Mouse (Mus musculus): ENCODE data around the gene Ddi1. TPM values are rescaled to one million over a fixed set of nuclear protein-coding genes. Genes with fewer than 3 reads are reported as not detected.
A peak's percentile ranks its signal among the peaks of the same experiment; 100 is the strongest.

The Ddi1 gene
- 0.02 and 0.06 TPM in 2 replicates for polyA plus RNA-seq (2016; fragmentation: Nextera tagmentation; extraction: Ambion mirVana)

DNA sequence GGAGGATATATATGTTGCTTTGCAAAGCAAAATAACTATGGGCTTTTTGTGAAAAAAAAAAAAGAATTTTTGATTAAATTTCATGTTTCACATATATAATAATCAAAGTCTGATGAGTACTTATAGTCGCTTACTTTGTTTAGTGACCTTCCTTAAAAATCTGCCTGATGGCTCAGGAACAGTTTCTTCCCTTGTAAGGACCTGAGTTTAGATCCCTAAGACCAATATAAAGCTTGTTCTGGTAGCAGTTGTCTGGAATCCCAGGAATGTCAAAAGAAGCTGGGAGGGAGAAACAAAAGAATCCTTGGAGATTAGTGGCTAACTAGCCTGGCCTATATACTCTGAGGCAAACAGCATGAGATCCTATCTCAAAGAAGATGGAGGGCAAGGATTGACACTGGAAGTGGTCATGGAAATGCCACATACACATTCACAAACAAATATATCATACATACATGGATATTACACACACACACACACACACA, at the start of gene Ddi1:
Gene Ddi1 (minus strand): TSS at position 51 of the 485 bp plus-strand sequence.
- no peak for DNase-seq (ENCODE audit: extremely low spot score, low spot score)
- no peaks in the 10 kb centered on the region for H3K9me3 ChIP-seq
- H3K4me1 ChIP-seq = peaks cover 10% of the 10 kb centered on the region
- H3K27ac ChIP-seq = no peak within 1 kb of the TSS
- H3K4me3 ChIP-seq = no peak within 1 kb of the TSS
- H3K27me3 ChIP-seq (ENCODE audit: poor library complexity, severe bottlenecking) = no peaks in the 10 kb centered on the region
- H3K36me3 ChIP-seq (replicated peaks) = no peaks in the 10 kb centered on the region
- 51% methylated on average over 1 of the region's 1 CpGs for WGBS

GRCm38 (mm10) chr9:6317114-6317513, 47.5 kb upstream of the Ddi1 start:
- Histone ChIP-seq H3K4me1 (no peaks in the 10 kb centered on the region), H3K9me3 (no peaks in the 10 kb centered on the region), H3K27ac (no peak overlapping the region), H3K4me3 (no peak overlapping the region), H3K36me3 (replicated peaks) (no peaks in the 10 kb centered on the region), H3K27me3 (ENCODE audit: poor library complexity, severe bottlenecking) (no peaks in the 10 kb centered on the region)
- 93% methylated on average over 1 of the region's 1 CpGs for WGBS
- no peak for DNase-seq (ENCODE audit: extremely low spot score, low spot score)

- H3K4me1 ChIP-seq = no peaks in the 10 kb centered on the region
- no peak overlapping the region for H3K4me3 ChIP-seq
- no peak for DNase-seq (ENCODE audit: extremely low spot score, low spot score)
- WGBS = 87% methylated on average over 3 of the region's 3 CpGs
- no peaks in the 10 kb centered on the region for H3K36me3 ChIP-seq (replicated peaks)
- no peaks in the 10 kb centered on the region for H3K9me3 ChIP-seq
- H3K27ac ChIP-seq = no peak overlapping the region
- H3K27me3 ChIP-seq (ENCODE audit: poor library complexity, severe bottlenecking) = no peaks in the 10 kb centered on the region
Measured at GRCm38 (mm10) chr9:6305847-6306246, 36.2 kb upstream of the Ddi1 start.

GRCm38 (mm10) chr9:6304590-6304989, 34.9 kb upstream of the Ddi1 start:
- no peak for DNase-seq (ENCODE audit: extremely low spot score, low spot score)
- no peaks in the 10 kb centered on the region for H3K4me1 ChIP-seq
- H3K9me3 ChIP-seq = no peaks in the 10 kb centered on the region
- H3K4me3 ChIP-seq = no peak overlapping the region
- H3K27me3 ChIP-seq (ENCODE audit: poor library complexity, severe bottlenecking) = no peaks in the 10 kb centered on the region
- no peaks in the 10 kb centered on the region for H3K36me3 ChIP-seq (replicated peaks)
- H3K27ac ChIP-seq = no peak overlapping the region
- 89% methylated on average over 3 of the region's 3 CpGs for WGBS

- H3K27ac ChIP-seq = no peak overlapping the region
- H3K4me3 ChIP-seq = no peak overlapping the region
- no peaks in the 10 kb centered on the region for H3K36me3 ChIP-seq (replicated peaks)
- H3K9me3 ChIP-seq = no peaks in the 10 kb centered on the region
- 82% methylated on average over 3 of the region's 3 CpGs for WGBS
- DNase-seq (ENCODE audit: extremely low spot score, low spot score) = no peak
- no peaks in the 10 kb centered on the region for H3K27me3 ChIP-seq (ENCODE audit: poor library complexity, severe bottlenecking)
- H3K4me1 ChIP-seq = peaks cover 10% of the 10 kb centered on the region
Measured at GRCm38 (mm10) chr9:6302050-6302449, 32.4 kb upstream of the Ddi1 start.

- H3K36me3 ChIP-seq (replicated peaks) = no peaks in the 10 kb centered on the region
- no peaks in the 10 kb centered on the region for H3K27me3 ChIP-seq (ENCODE audit: poor library complexity, severe bottlenecking)
- H3K4me1 ChIP-seq = peaks cover 15% of the 10 kb centered on the region
- no peak for DNase-seq (ENCODE audit: extremely low spot score, low spot score)
- no peaks in the 10 kb centered on the region for H3K9me3 ChIP-seq
- H3K4me3 ChIP-seq = no peak overlapping the region
- no peak overlapping the region for H3K27ac ChIP-seq
- 79% methylated on average over 2 of the region's 2 CpGs for WGBS
Measured at GRCm38 (mm10) chr9:6298547-6298946, 28.9 kb upstream of the Ddi1 start.

DNA sequence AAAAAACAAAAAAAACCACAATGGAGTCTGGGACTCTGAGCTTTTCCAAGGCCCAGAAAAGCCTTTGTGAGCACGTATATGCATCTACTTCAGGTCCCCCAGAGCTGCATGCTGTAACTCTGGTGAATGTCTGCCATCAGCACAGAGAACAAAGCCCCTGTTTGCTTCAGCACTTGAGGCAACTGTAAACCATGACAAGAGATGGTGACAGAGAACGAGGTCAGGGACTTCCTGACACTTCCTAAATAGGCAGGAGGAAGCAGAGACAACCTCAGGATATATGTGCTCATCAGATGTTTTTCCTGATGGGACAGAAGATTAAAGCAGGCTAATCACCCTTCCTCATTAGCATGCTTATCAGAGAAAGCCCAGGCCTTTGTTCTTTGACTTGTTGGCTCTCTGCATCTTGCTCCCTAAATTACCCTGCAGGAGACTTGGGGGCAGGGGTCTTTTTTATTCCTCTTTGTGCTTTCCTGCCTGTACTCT, 19.6 kb upstream of the Ddi1 start:
- DNase-seq (ENCODE audit: extremely low spot score, low spot score) = no peak
- WGBS = 7% methylated on average over 2 of the region's 2 CpGs
- Histone ChIP-seq H3K4me1 (peaks cover 21% of the 10 kb centered on the region), H3K9me3 (no peaks in the 10 kb centered on the region), H3K36me3 (replicated peaks) (no peaks in the 10 kb centered on the region), H3K27me3 (ENCODE audit: poor library complexity, severe bottlenecking) (no peaks in the 10 kb centered on the region), H3K4me3 (no peak overlapping the region), H3K27ac (peak overlapping the region; percentile 60; the same call in 1 of the 2 replicates)

DNA sequence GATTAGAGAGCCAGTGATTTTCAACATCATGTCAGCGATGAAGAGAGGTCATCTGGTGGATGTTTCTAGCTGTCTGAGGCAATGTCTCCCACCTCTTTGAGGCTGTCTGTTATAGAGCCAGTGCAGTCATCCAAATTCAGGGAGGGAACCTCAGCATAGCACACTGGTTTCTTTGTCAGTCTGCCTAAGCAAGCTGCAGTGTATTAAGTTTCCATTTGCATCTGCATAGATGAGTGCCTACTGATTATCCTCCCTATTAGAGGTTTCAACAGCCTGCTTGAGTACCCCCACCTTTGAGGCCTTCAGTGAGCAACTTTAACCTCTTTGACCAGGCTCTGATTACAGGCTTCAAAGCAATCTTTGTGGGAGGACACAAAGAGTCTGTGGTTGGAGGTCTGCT, 17.1 kb upstream of the Ddi1 start:
- no peaks in the 10 kb centered on the region for H3K36me3 ChIP-seq (replicated peaks)
- H3K27ac ChIP-seq = peak overlapping the region; percentile 35; the same call in 1 of the 2 replicates
- peaks cover 21% of the 10 kb centered on the region for H3K4me1 ChIP-seq
- H3K27me3 ChIP-seq (ENCODE audit: poor library complexity, severe bottlenecking) = no peaks in the 10 kb centered on the region
- no peaks in the 10 kb centered on the region for H3K9me3 ChIP-seq
- whole genome bisulfite sequencing = 37% methylated on average over 1 of the region's 1 CpGs
- DNase-seq (ENCODE audit: extremely low spot score, low spot score) = peak; percentile 21
- H3K4me3 ChIP-seq = no peak overlapping the region

GRCm38 (mm10) chr9:6277526-6277925, 7.9 kb upstream of the Ddi1 start:
- Histone ChIP-seq H3K27me3 (ENCODE audit: poor library complexity, severe bottlenecking) (no peaks in the 10 kb centered on the region), H3K27ac (no peak overlapping the region), H3K4me3 (no peak overlapping the region), H3K36me3 (replicated peaks) (no peaks in the 10 kb centered on the region), H3K4me1 (no peaks in the 10 kb centered on the region), H3K9me3 (no peaks in the 10 kb centered on the region)
- no peak for DNase-seq (ENCODE audit: extremely low spot score, low spot score)

- no peaks in the 10 kb centered on the region for H3K4me1 ChIP-seq
- H3K27ac ChIP-seq = no peak overlapping the region
- WGBS = 85% methylated on average over 1 of the region's 1 CpGs
- H3K9me3 ChIP-seq = no peaks in the 10 kb centered on the region
- no peaks in the 10 kb centered on the region for H3K27me3 ChIP-seq (ENCODE audit: poor library complexity, severe bottlenecking)
- no peak overlapping the region for H3K4me3 ChIP-seq
- no peaks in the 10 kb centered on the region for H3K36me3 ChIP-seq (replicated peaks)
- no peak for DNase-seq (ENCODE audit: extremely low spot score, low spot score)
Measured at GRCm38 (mm10) chr9:6276395-6276794, 6.7 kb upstream of the Ddi1 start.

GRCm38 (mm10) chr9:6264820-6265219, 4.8 kb downstream of the Ddi1 start:
- no peak for DNase-seq (ENCODE audit: extremely low spot score, low spot score)
- WGBS = 92% methylated on average over 2 of the region's 2 CpGs
- H3K27ac ChIP-seq = no peak overlapping the region
- no peaks in the 10 kb centered on the region for H3K27me3 ChIP-seq (ENCODE audit: poor library complexity, severe bottlenecking)
- H3K4me1 ChIP-seq = peaks cover 5% of the 10 kb centered on the region
- no peak overlapping the region for H3K4me3 ChIP-seq
- H3K36me3 ChIP-seq (replicated peaks) = no peaks in the 10 kb centered on the region
- H3K9me3 ChIP-seq = no peaks in the 10 kb centered on the region

DNA sequence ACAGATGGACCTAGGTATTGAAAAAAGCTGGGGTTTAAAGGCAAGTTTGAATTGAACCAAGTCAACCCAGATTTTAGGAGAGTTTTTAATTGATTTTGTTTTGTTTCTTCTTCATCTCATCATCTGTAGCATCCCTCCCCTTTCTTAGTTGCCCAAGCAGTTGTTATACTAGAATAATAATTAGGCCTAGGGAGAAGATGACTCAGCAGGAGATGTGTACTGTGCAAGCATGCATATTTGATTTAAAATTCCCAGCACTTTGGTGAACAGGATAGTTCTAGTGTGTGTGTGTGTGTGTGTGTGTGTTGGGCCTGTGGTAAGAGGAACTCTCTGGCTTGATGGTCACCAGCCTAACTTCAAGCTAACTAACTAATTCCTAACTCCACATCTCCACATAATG, 12.6 kb downstream of the Ddi1 start:
- H3K36me3 ChIP-seq (replicated peaks) = no peaks in the 10 kb centered on the region
- no peak for DNase-seq (ENCODE audit: extremely low spot score, low spot score)
- no peaks in the 10 kb centered on the region for H3K27me3 ChIP-seq (ENCODE audit: poor library complexity, severe bottlenecking)
- H3K4me3 ChIP-seq = no peak overlapping the region
- H3K9me3 ChIP-seq = no peaks in the 10 kb centered on the region
- no peaks in the 10 kb centered on the region for H3K4me1 ChIP-seq
- no peak overlapping the region for H3K27ac ChIP-seq

DNA sequence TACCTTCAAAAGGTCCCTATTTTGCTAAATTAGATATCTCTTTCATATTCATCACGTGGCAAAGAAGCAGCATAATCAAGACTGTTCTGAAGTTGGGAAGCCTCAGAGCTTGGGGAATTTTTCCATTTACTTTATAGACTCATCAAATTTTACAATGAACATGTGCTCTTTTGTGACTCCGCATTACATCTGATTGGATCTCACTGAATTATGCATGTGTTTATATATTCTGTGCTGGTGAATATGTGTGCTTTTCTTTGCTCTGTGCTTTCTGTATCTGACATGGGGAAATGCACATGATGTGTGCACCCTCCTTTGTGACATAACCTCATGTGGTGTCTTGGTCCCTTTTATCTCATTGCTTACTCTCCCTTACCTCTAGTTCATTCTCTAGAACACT, 17.7 kb downstream of the Ddi1 start:
- 87% methylated on average over 2 of the region's 2 CpGs for WGBS
- no peaks in the 10 kb centered on the region for H3K36me3 ChIP-seq (replicated peaks)
- DNase-seq (ENCODE audit: extremely low spot score, low spot score) = no peak
- no peaks in the 10 kb centered on the region for H3K27me3 ChIP-seq (ENCODE audit: poor library complexity, severe bottlenecking)
- H3K4me1 ChIP-seq = 0 out of 2 replicates have a peak, but pooled peaks cover 5% of the 10 kb centered on the region
- H3K27ac ChIP-seq = no peak overlapping the region
- H3K9me3 ChIP-seq = no peaks in the 10 kb centered on the region
- H3K4me3 ChIP-seq = no peak overlapping the region

DNA sequence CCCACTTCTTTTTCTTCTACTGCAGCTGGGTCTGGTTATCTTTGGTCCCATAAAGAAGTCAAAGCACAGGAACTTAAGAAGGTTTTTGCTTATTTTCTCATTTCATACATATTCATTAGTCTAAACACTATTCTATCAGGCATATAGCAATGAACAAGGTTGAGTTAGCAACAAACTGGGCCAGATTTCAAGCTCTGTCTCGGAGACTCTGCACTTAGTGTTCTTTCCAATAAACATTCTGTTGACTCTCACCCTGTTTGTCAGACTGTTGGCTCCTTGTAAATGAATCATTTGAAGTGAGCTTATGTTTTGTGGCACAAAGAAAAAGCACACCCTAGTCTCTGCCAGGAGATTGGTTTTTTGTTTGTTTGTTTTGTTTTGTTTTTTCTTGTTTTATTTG, 19.3 kb downstream of the Ddi1 start:
- no peaks in the 10 kb centered on the region for H3K36me3 ChIP-seq (replicated peaks)
- 0 out of 2 replicates have a peak, but pooled peaks cover 5% of the 10 kb centered on the region for H3K4me1 ChIP-seq
- H3K9me3 ChIP-seq = no peaks in the 10 kb centered on the region
- no peak overlapping the region for H3K4me3 ChIP-seq
- WGBS = 84% methylated on average over 1 of the region's 1 CpGs
- no peak overlapping the region for H3K27ac ChIP-seq
- DNase-seq (ENCODE audit: extremely low spot score, low spot score) = no peak
- no peaks in the 10 kb centered on the region for H3K27me3 ChIP-seq (ENCODE audit: poor library complexity, severe bottlenecking)
